Mouse (Mus musculus): ENCODE results near the gene Frat2. TPM values are rescaled to one million over a fixed set of nuclear protein-coding genes. Genes with fewer than 3 reads are reported as not detected.
A peak's percentile ranks its signal among the peaks of the same experiment; 100 is the strongest.

Gene Frat2
- polyA plus RNA-seq, 1 experiment from 2014 or later, result 3.3 TPM

DNA sequence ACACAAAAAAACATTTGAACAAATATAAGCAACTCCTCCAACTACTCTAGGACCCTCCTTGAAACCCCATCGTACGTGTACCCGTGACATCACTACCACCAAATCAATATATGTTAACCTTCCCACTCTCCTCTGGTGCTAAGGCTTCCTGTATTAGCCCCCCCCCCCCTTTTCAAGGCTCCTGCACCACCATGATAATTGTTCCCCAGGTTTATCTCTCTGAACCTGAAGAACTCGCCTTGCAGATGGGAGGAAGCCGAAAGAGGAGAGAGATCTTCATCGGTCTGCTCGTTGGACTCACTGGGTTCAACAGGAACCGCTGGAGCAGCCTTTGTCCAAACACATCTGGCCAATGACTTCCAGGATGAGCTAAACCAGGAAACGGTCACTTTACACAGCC is 40.4 kb downstream of the Frat2 start:
- H3K27me3 ChIP-seq (ENCODE audit: insufficient read depth, low read length), result no peaks in the 10 kb centered on the region
- no peak overlapping the region for H3K4me3 ChIP-seq (ENCODE audit: low read depth, low read length)
- TF ChIP-seq EP300 (IDR thresholded peaks at IDR 0.05; ENCODE audit: low read depth), result peak; percentile 90
- TF ChIP-seq CTCF (IDR thresholded peaks at IDR 0.05; ENCODE audit: low read depth), result no peak
- H3K9ac ChIP-seq (replicated peaks), result no peak overlapping the region
- no peak for DNase-seq
- H3K27ac ChIP-seq (ENCODE audit: low read depth), result no peak overlapping the region; the same call in 1 of the 2 replicates
- H3K36me3 ChIP-seq (replicated peaks; ENCODE audit: insufficient read depth, low read length), result no peaks in the 10 kb centered on the region
- peaks cover 5% of the 10 kb centered on the region; the same call in 1 of the 2 replicates for H3K9me3 ChIP-seq (ENCODE audit: low read length)
- H3K4me2 ChIP-seq (ENCODE audit: low read depth, low read length), result peak overlapping the region; percentile 35
- WGBS (ENCODE audit: insufficient replicate concordance), result 35% methylated on average over 9 of the region's 9 CpGs
- H3K4me1 ChIP-seq (ENCODE audit: insufficient read depth), result peaks cover 16% of the 10 kb centered on the region
- peak; percentile 50 for ATAC-seq

DNA sequence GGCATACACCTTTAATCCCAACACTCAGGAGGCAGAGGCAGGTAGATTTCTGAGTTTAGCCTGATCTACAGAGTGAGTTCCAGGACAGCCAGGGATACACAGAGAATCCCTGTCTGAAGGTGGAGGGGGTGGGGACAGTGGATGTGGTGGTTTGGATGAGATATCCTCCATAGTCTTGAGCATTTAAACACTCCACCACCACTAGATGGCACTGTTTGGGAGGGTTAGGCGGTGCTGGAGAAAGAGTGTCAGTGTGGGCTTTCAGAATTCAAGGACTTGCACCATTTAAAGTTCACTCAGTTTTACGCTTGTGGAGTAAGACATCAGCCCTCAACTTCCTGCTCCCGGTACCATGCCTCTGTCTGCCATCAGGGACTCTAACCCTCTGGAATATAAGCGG is 42.1 kb downstream of the Frat2 start:
- H3K27me3 ChIP-seq (ENCODE audit: insufficient read depth, low read length), result no peaks in the 10 kb centered on the region
- TF ChIP-seq EP300 (IDR thresholded peaks at IDR 0.05; ENCODE audit: low read depth), result no peak
- TF ChIP-seq CTCF (IDR thresholded peaks at IDR 0.05; ENCODE audit: low read depth), result peak; percentile 57
- no peak for ATAC-seq
- no peak for DNase-seq
- no peak overlapping the region for H3K4me3 ChIP-seq (ENCODE audit: low read depth, low read length)
- no peak overlapping the region for H3K4me2 ChIP-seq (ENCODE audit: low read depth, low read length)
- peaks cover 22% of the 10 kb centered on the region for H3K4me1 ChIP-seq (ENCODE audit: insufficient read depth)
- no peaks in the 10 kb centered on the region for H3K36me3 ChIP-seq (replicated peaks; ENCODE audit: insufficient read depth, low read length)
- peaks cover 5% of the 10 kb centered on the region; the same call in 1 of the 2 replicates for H3K9me3 ChIP-seq (ENCODE audit: low read length)
- 85% methylated on average over 4 of the region's 4 CpGs for WGBS (ENCODE audit: insufficient replicate concordance)
- no peak overlapping the region for H3K9ac ChIP-seq (replicated peaks)
- no peak overlapping the region for H3K27ac ChIP-seq (ENCODE audit: low read depth)

DNA sequence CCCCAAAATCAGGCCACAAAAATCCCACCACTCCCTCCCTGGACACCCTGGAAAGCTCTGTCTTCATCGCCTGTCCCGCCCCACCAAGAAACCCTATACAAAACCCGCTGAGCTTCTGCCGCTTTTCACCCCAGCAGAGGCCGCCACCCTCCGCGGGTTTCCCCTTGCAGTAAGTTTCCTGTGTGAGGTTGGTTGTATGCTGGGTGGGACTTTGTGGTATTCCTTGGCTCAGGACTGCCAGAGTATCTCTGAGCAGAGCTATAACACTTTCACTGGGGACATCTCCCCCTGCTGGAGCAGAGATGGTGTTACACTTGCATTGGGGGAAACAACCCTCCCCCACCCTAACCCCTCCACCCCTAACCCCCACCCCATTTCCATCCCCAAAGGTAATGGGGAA is 44.6 kb downstream of the Frat2 start:
- Histone ChIP-seq H3K36me3 (replicated peaks; ENCODE audit: insufficient read depth, low read length) (no peaks in the 10 kb centered on the region), H3K9ac (replicated peaks) (no peak overlapping the region), H3K27ac (ENCODE audit: low read depth) (no peak overlapping the region), H3K9me3 (ENCODE audit: low read length) (peaks cover 5% of the 10 kb centered on the region; the same call in 1 of the 2 replicates), H3K27me3 (ENCODE audit: insufficient read depth, low read length) (no peaks in the 10 kb centered on the region), H3K4me2 (ENCODE audit: low read depth, low read length) (no peak overlapping the region), H3K4me3 (ENCODE audit: low read depth, low read length) (no peak overlapping the region), H3K4me1 (ENCODE audit: insufficient read depth) (peaks cover 31% of the 10 kb centered on the region)
- ATAC-seq (no peak), DNase-seq (peak; percentile 56)
- TF ChIP-seq EP300 (IDR thresholded peaks at IDR 0.05; ENCODE audit: low read depth) (no peak), CTCF (IDR thresholded peaks at IDR 0.05; ENCODE audit: low read depth) (peak; percentile 53)
- 35% methylated on average over 7 of the region's 7 CpGs for WGBS (ENCODE audit: insufficient replicate concordance)

GRCm38 (mm10) chr19:41801742-41802369 is 46.1 kb downstream of the Frat2 start, which contains the start of gene Arhgap19:
TSS of gene Arhgap19 (minus strand) at chr19:41802047.
- Histone ChIP-seq H3K27me3 (ENCODE audit: insufficient read depth, low read length) (no peaks in the 10 kb centered on the region), H3K9me3 (ENCODE audit: low read length) (peaks cover 5% of the 10 kb centered on the region; the same call in 1 of the 2 replicates), H3K4me2 (ENCODE audit: low read depth, low read length) (peak within 1 kb of the TSS; percentile 80), H3K36me3 (replicated peaks; ENCODE audit: insufficient read depth, low read length) (no peaks in the 10 kb centered on the region), H3K4me3 (ENCODE audit: low read depth, low read length) (peak within 1 kb of the TSS; percentile 97), H3K9ac (replicated peaks) (peak within 1 kb of the TSS; percentile 94), H3K4me1 (ENCODE audit: insufficient read depth) (peaks cover 22% of the 10 kb centered on the region; the same call in 1 of the 2 replicates), H3K27ac (ENCODE audit: low read depth) (peak within 1 kb of the TSS; percentile 81)
- ATAC-seq (peak; percentile 100), DNase-seq (peak; percentile 92)
- no peak; the same call in 1 of the 2 replicates for TF ChIP-seq EP300 (IDR thresholded peaks at IDR 0.05; ENCODE audit: low read depth)
- no peak for TF ChIP-seq CTCF (IDR thresholded peaks at IDR 0.05; ENCODE audit: low read depth)
- under 1% methylated on average over 45 of the region's 48 CpGs for WGBS (ENCODE audit: insufficient replicate concordance)

DNA sequence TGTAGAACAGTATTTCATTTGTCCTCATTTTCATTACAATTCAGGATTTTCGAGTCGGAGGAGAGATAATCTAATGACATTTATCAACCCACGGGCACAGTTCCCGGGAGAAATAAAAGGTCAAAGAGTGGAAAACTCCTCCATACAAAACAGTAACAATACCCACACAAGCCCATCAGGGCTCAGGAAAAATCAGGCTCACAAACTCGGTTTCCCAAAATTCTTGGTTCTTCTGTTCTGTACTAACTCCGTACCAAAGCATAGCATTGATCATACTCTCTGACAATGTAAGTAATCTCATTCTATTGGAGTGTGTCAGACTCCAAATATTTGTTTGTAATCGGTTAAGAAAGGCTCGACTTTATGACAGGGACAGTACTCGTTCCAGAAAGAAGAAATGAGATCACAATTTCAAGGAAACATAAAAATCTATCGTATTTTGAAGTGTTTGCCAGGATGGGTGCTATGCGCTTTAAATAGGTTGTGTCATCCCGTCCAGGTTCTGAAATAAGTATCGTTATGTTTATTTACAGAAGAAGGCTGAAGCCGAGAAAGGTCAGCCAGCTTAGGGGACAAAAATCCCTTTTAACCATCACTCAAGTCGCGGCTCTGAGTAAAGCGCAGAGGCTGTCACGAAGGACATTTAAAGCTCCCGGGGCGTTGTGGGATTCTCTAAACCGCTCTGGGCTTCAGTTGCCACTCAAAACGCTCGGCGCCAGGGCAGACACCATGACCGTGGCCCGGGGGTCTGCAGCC is 46.8 kb downstream of the Frat2 start:
- ATAC-seq (no peak; the same call in 1 of the 2 replicates), DNase-seq (no peak)
- Histone ChIP-seq H3K9me3 (ENCODE audit: low read length) (peaks cover 5% of the 10 kb centered on the region; the same call in 1 of the 2 replicates), H3K36me3 (replicated peaks; ENCODE audit: insufficient read depth, low read length) (no peaks in the 10 kb centered on the region), H3K4me2 (ENCODE audit: low read depth, low read length) (peak overlapping the region; percentile 70), H3K27ac (ENCODE audit: low read depth) (peak overlapping the region; percentile 81), H3K27me3 (ENCODE audit: insufficient read depth, low read length) (no peaks in the 10 kb centered on the region), H3K4me3 (ENCODE audit: low read depth, low read length) (peak overlapping the region; percentile 97), H3K4me1 (ENCODE audit: insufficient read depth) (peaks cover 22% of the 10 kb centered on the region; the same call in 1 of the 2 replicates), H3K9ac (replicated peaks) (peak overlapping the region; percentile 94)
- WGBS (ENCODE audit: insufficient replicate concordance), result 3% methylated on average over 26 of the region's 26 CpGs
- TF ChIP-seq CTCF (IDR thresholded peaks at IDR 0.05; ENCODE audit: low read depth) (no peak), EP300 (IDR thresholded peaks at IDR 0.05; ENCODE audit: low read depth) (no peak)

- TF ChIP-seq EP300 (IDR thresholded peaks at IDR 0.05; ENCODE audit: low read depth) (no peak), CTCF (IDR thresholded peaks at IDR 0.05; ENCODE audit: low read depth) (no peak)
- no peak overlapping the region; the same call in 1 of the 2 replicates for H3K27ac ChIP-seq (ENCODE audit: low read depth)
- H3K9ac ChIP-seq (replicated peaks), result peak overlapping the region; percentile 94
- H3K9me3 ChIP-seq (ENCODE audit: low read length), result no peaks in the 10 kb centered on the region
- DNase-seq (no peak), ATAC-seq (no peak)
- WGBS (ENCODE audit: insufficient replicate concordance), result 47% methylated on average over 6 of the region's 6 CpGs
- H3K4me2 ChIP-seq (ENCODE audit: low read depth, low read length), result peak overlapping the region; percentile 70
- no peaks in the 10 kb centered on the region for H3K27me3 ChIP-seq (ENCODE audit: insufficient read depth, low read length)
- no peaks in the 10 kb centered on the region for H3K36me3 ChIP-seq (replicated peaks; ENCODE audit: insufficient read depth, low read length)
- peak overlapping the region; percentile 97 for H3K4me3 ChIP-seq (ENCODE audit: low read depth, low read length)
- H3K4me1 ChIP-seq (ENCODE audit: insufficient read depth), result peaks cover 22% of the 10 kb centered on the region; the same call in 1 of the 2 replicates
These were observed 47.5 kb downstream of the Frat2 start for GRCm38 (mm10) chr19:41800451-41800850.
